Mouse (Mus musculus) activated CD4-positive, CD25-positive, alpha-beta regulatory T cell, adult 4 months (primary cell): ENCODE data around the gene Bri3. TPM values are rescaled to one million over a fixed set of nuclear protein-coding genes. Genes with fewer than 3 reads are reported as not detected.
"Not testable (repeated sequence)": the region's sequence is repeated elsewhere in the genome, so short reads cannot be mapped to it uniquely, and the experiment has no call there.

Experiments used
- ATAC-seq: one replicate; pipeline ENCODE4 v1.8.0; 2017
- polyA plus RNA-seq, 2 experiments: library from polyadenylated mRNA; unstranded; fragments of 100-300 nt; shearing (Covaris generic); gene quantifications; one replicate each; pipeline ENCODE4 v1.2.1; 2017

Bri3 gene
- polyA plus RNA-seq, 2 experiments from 2014 or later, result 2.5 to 4.7 TPM

GRCm38 (mm10) chr5:144360346-144360745 is 116.1 kb downstream of the Bri3 start:
- ATAC-seq, result no peak

GRCm38 (mm10) chr5:144364680-144365357 is 120.6 kb downstream of the Bri3 start:
- no peak for ATAC-seq

GRCm38 (mm10) chr5:144366551-144366950 is 122.3 kb downstream of the Bri3 start:
- ATAC-seq, result not testable (repeated sequence)

- ATAC-seq, result no peak
Observed at GRCm38 (mm10) chr5:144368661-144369205, 124.5 kb downstream of the Bri3 start.

GRCm38 (mm10) chr5:144370986-144371385 is 126.7 kb downstream of the Bri3 start:
- ATAC-seq, result no peak

- no peak for ATAC-seq
Observed at GRCm38 (mm10) chr5:144372177-144372576, 127.9 kb downstream of the Bri3 start.

- no peak for ATAC-seq
Observed at GRCm38 (mm10) chr5:144372885-144373284, 128.6 kb downstream of the Bri3 start.

GRCm38 (mm10) chr5:144379431-144379830 is 135.2 kb downstream of the Bri3 start:
- no peak for ATAC-seq

- ATAC-seq, result no peak
Observed at GRCm38 (mm10) chr5:144380689-144381088, 136.5 kb downstream of the Bri3 start.

- no peak for ATAC-seq
Observed at GRCm38 (mm10) chr5:144381782-144382181, 137.5 kb downstream of the Bri3 start.

- ATAC-seq, result no peak
Observed at GRCm38 (mm10) chr5:144383936-144384335, 139.7 kb downstream of the Bri3 start.

- no peak for ATAC-seq
Observed at GRCm38 (mm10) chr5:144387851-144388250, 143.6 kb downstream of the Bri3 start.

GRCm38 (mm10) chr5:144394142-144394541 is 149.9 kb downstream of the Bri3 start:
- no peak for ATAC-seq

- ATAC-seq, result no peak
Observed at GRCm38 (mm10) chr5:144397566-144397965, 153.3 kb downstream of the Bri3 start.

- no peak for ATAC-seq
Observed at GRCm38 (mm10) chr5:144400821-144401220, 156.6 kb downstream of the Bri3 start.

- ATAC-seq, result no peak
Observed at GRCm38 (mm10) chr5:144406256-144406655, 162.0 kb downstream of the Bri3 start.

- ATAC-seq, result no peak
Observed at GRCm38 (mm10) chr5:144410666-144411065, 166.4 kb downstream of the Bri3 start.

- ATAC-seq, result no peak
Observed at GRCm38 (mm10) chr5:144411702-144412101, 167.5 kb downstream of the Bri3 start.

GRCm38 (mm10) chr5:144412781-144413180 is 168.5 kb downstream of the Bri3 start:
- no peak for ATAC-seq

- ATAC-seq, result no peak
Observed at GRCm38 (mm10) chr5:144418456-144418855, 174.2 kb downstream of the Bri3 start.

GRCm38 (mm10) chr5:144420001-144420400 is 175.8 kb downstream of the Bri3 start:
- ATAC-seq, result no peak

GRCm38 (mm10) chr5:144426697-144427096 is 182.5 kb downstream of the Bri3 start:
- no peak for ATAC-seq

- no peak for ATAC-seq
Observed at GRCm38 (mm10) chr5:144427861-144428260, 183.6 kb downstream of the Bri3 start.

GRCm38 (mm10) chr5:144431481-144431880 is 187.2 kb downstream of the Bri3 start:
- no peak for ATAC-seq
